Mouse (Mus musculus) heart, adult 2 months (tissue): ENCODE measurements around the gene Supt20. TPM values are rescaled to one million over a fixed set of nuclear protein-coding genes. Genes with fewer than 3 reads are reported as not detected.
A peak's percentile ranks its signal among the peaks of the same experiment; 100 is the strongest.

ENCODE experiments used
- DNase-seq, 2 experiments: peaks; one replicate each; pipeline ENCODE4 v3.0.0; 2021
- H3K27ac ChIP-seq: fragments of 200-600 bp; 2 replicates; pipeline ENCODE4 v1.8.1; 2022
- H3K27me3 ChIP-seq: fragments of 200-500 bp; 2 replicates; pipeline ENCODE4 v1.6.1; 2012; ENCODE audit warnings: mild to moderate bottlenecking, low read length, inconsistent platforms, mixed read lengths; ENCODE audit not compliant: control insufficient read depth, insufficient read depth
- H3K36me3 ChIP-seq: fragments of 200-500 bp; 2 replicates; pipeline ENCODE4 v1.6.1; 2012; ENCODE audit warnings: low read length, inconsistent platforms; ENCODE audit not compliant: control insufficient read depth, insufficient read depth
- H3K4me1 ChIP-seq: fragments of 200-500 bp; 2 replicates; pipeline ENCODE4 v1.6.1; 2011; ENCODE audit warnings: low read length; ENCODE audit not compliant: control insufficient read depth, insufficient read depth
- H3K4me3 ChIP-seq: fragments of 200-600 bp; 2 replicates; pipeline ENCODE4 v1.8.1; 2022
- H3K79me2 ChIP-seq: fragments of 200-500 bp; replicated peaks from 2 replicates; pipeline ENCODE4 v1.6.1; 2012; ENCODE audit warnings: mild to moderate bottlenecking, inconsistent platforms, low read length, moderate library complexity, mixed read lengths; ENCODE audit not compliant: control insufficient read depth, insufficient read depth
- H3K9ac ChIP-seq: fragments of 200-500 bp; 2 replicates; pipeline ENCODE4 v1.6.1; 2012; ENCODE audit warnings: low read depth, mild to moderate bottlenecking, control low read depth, inconsistent platforms, low read length, mixed read lengths
- CTCF ChIP-seq: fragments of 200-600 bp; IDR thresholded peaks from 2 replicates; pipeline ENCODE4 v1.8.1; 2022; ENCODE audit warnings: antibody characterized with exemption, mild to moderate bottlenecking, moderate library complexity
- EP300 ChIP-seq: fragments of 200-500 bp; IDR thresholded peaks from 2 replicates; pipeline ENCODE4 v1.6.1; 2011; ENCODE audit warnings: low read depth, low read length, control low read depth; ENCODE audit not compliant: insufficient read depth
- POLR2A ChIP-seq: fragments of 200-500 bp; IDR thresholded peaks from 2 replicates; pipeline ENCODE4 v1.6.1; 2011; ENCODE audit warnings: mild to moderate bottlenecking, low read depth, low read length, control low read depth; ENCODE audit not compliant: insufficient read depth
- WGBS: fragments of 180-500 bp; shearing (Covaris S2); methylation state at CpG from one replicate; pipeline ENCODE4 v1.1.7; 2018; 5-methylcytosine and 5-hydroxymethylcytosine counted together
- intact Hi-C: fragments of 180-260 bp; cut with DNase I; formaldehyde crosslinking; loops from one replicate; pipeline ENCODE4 v1.15.1; 2025
- polyA plus RNA-seq: library from polyadenylated mRNA; depleted of rRNA; stranded (reverse); fragments of >200 nt; gene quantifications from 2 replicates; pipeline ENCODE4 v1.2.3, GENCODE M21; 2012
- total RNA-seq, 2 experiments: library from RNA; stranded (reverse); gene quantifications; 2 replicates each; pipeline ENCODE4 v1.2.3; 2021

Supt20 gene
- total and polyA plus RNA-seq, 3 experiments, result 18.0 to 22.7 (median 19.8) TPM

- Histone ChIP-seq H3K4me1 (no peaks in the 10 kb centered on the region; the same call in 1 of the 2 replicates), H3K9ac (no peak overlapping the region), H3K27ac (no peak overlapping the region), H3K36me3 (no peaks in the 10 kb centered on the region), H3K79me2 (no peaks in the 10 kb centered on the region), H3K27me3 (no peaks in the 10 kb centered on the region), H3K4me3 (no peak overlapping the region)
- TF ChIP-seq EP300, result no peak
- no peak for TF ChIP-seq CTCF
- no peak for TF ChIP-seq POLR2A
- DNase-seq, result no peak
- intact Hi-C loops, result loop anchor here (1.0 kb wide), 1 partner anchor 319 kb away; no protein-coding TSS in a partner anchor
- WGBS, result 75% methylated on average over 3 of the region's 3 CpGs
Measured at GRCm38 (mm10) chr3:54672111-54672510, 20.5 kb upstream of the Supt20 start.

GRCm38 (mm10) chr3:54672557-54673529 lies 19.8 kb upstream of the Supt20 start:
- no peaks in the 10 kb centered on the region; the same call in 1 of the 2 replicates for H3K4me1 ChIP-seq
- no peaks in the 10 kb centered on the region for H3K36me3 ChIP-seq
- 59% methylated on average over 13 of the region's 13 CpGs for WGBS
- no peak overlapping the region for H3K27ac ChIP-seq
- DNase-seq, result no peak
- no peaks in the 10 kb centered on the region for H3K79me2 ChIP-seq
- intact Hi-C loops, result loop anchor here (1.0 kb wide), 1 partner anchor 320 kb away; no protein-coding TSS in a partner anchor
- no peak for TF ChIP-seq POLR2A
- TF ChIP-seq CTCF, result peak; percentile 82
- no peak for TF ChIP-seq EP300
- H3K4me3 ChIP-seq, result no peak overlapping the region
- H3K27me3 ChIP-seq, result no peaks in the 10 kb centered on the region
- no peak overlapping the region for H3K9ac ChIP-seq

- Histone ChIP-seq H3K27me3 (no peaks in the 10 kb centered on the region), H3K36me3 (no peaks in the 10 kb centered on the region), H3K4me1 (no peaks in the 10 kb centered on the region; the same call in 1 of the 2 replicates), H3K79me2 (no peaks in the 10 kb centered on the region), H3K9ac (no peak overlapping the region), H3K27ac (no peak overlapping the region), H3K4me3 (no peak overlapping the region)
- no peak for DNase-seq
- 75% methylated on average over 2 of the region's 2 CpGs for WGBS
- intact Hi-C loops, result no loop called here
- TF ChIP-seq POLR2A (no peak), CTCF (no peak), EP300 (no peak)
Measured at GRCm38 (mm10) chr3:54676818-54677217, 15.8 kb upstream of the Supt20 start.

GRCm38 (mm10) chr3:54681310-54682204 lies 11.1 kb upstream of the Supt20 start:
- 53% methylated on average over 6 of the region's 6 CpGs for WGBS
- intact Hi-C loops, result no loop called here
- no peak for DNase-seq
- no peaks in the 10 kb centered on the region for H3K4me1 ChIP-seq
- H3K27ac ChIP-seq, result no peak overlapping the region
- H3K27me3 ChIP-seq, result no peaks in the 10 kb centered on the region
- no peaks in the 10 kb centered on the region for H3K36me3 ChIP-seq
- H3K79me2 ChIP-seq, result no peaks in the 10 kb centered on the region
- H3K9ac ChIP-seq, result no peak overlapping the region
- TF ChIP-seq POLR2A, result no peak
- TF ChIP-seq CTCF, result no peak
- TF ChIP-seq EP300, result no peak
- H3K4me3 ChIP-seq, result no peak overlapping the region

- 94% methylated on average over 3 of the region's 3 CpGs for WGBS
- Histone ChIP-seq H3K27me3 (no peaks in the 10 kb centered on the region), H3K79me2 (no peaks in the 10 kb centered on the region), H3K27ac (no peak overlapping the region), H3K9ac (no peak overlapping the region), H3K4me3 (no peak overlapping the region), H3K36me3 (no peaks in the 10 kb centered on the region), H3K4me1 (no peaks in the 10 kb centered on the region)
- TF ChIP-seq CTCF, result no peak
- TF ChIP-seq POLR2A, result no peak
- no peak for TF ChIP-seq EP300
- no peak for DNase-seq
- intact Hi-C loops, result loop anchor here (5.0 kb wide), 1 partner anchor 333 kb away; no protein-coding TSS in a partner anchor
Measured at GRCm38 (mm10) chr3:54685202-54685601, 7.4 kb upstream of the Supt20 start.
